ENCODE assay signal across 34 mouse cellular contexts in the genomic region with DNA sequence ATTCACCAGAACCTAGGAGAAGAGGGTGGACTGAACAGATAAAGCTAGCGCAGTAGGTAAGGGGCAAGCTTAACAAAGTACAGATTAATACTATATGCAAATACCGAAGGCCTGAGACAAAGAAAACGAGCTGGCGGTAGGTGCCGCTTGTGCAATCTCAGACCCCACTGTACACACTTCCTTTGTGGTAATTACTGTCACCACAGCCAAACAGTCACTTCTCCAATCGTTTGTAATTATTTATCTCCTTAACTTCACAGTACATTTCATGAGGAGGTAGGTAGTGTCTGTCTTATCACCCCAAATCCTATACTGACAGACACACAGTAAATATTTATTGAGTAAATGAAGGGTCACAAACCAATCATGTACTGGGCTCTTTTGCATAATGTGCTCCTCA. TPM values are rescaled to one million over a fixed set of nuclear protein-coding genes. Genes with fewer than 3 reads are reported as not detected.
DNase-seq lines count a peak whose midpoint lies in the region; ATAC-seq and TF ChIP-seq lines count a peak whose summit lies in the region.
"Had no signal": no experiment of that assay in that cellular context is flagged by ENCODE, and none has a peak within 500 bp of the region (broad histone marks: within the 10 kb centered on the region; RNA-seq: fewer than 3 reads in every experiment).

No protein-coding gene starts in this region.

- ATAC-seq in megakaryocyte, adult 5-6 weeks (ENCODE audit: poor library complexity, severe bottlenecking) = peak; percentile 92
- ATAC-seq: CD4-positive, CD25-positive, alpha-beta regulatory T cell, adult 4 months; hindbrain, embryonic 16.5 days; intestine, embryonic 15.5 days; midbrain, embryonic 16.5 days had no signal

- no peak overlapping the region for H3K27ac ChIP-seq in thymus, adult 2 months (ENCODE audit: control insufficient read depth, insufficient read depth, low read length)
- H3K27ac ChIP-seq: embryonic facial prominence, embryonic 12.5 days; gastrocnemius, adult 2 months; hindbrain, embryonic 10.5 days; intestine, embryonic 15.5 days; layer of hippocampus, adult 2 months; limb, embryonic 13.5 days; midbrain, embryonic 10.5 days; neural tube, embryonic 15.5 days had no signal

- no peak for TF ChIP-seq CTCF in thymus, adult 2 months (IDR thresholded peaks at IDR 0.05; ENCODE audit: borderline replicate concordance, control insufficient read depth, extremely low read depth, insufficient read depth, low read length, poor library complexity)

- no peaks in the 10 kb centered on the region for H3K36me3 ChIP-seq in splenic B cell, adult 2 months (ENCODE audit: control insufficient read depth, insufficient read depth, low read length, poor library complexity, severe bottlenecking)
- no peaks in the 10 kb centered on the region for H3K36me3 ChIP-seq in thymus, adult 2 months (ENCODE audit: control insufficient read depth, insufficient read depth, low read length)
- H3K36me3 ChIP-seq: embryonic facial prominence, embryonic 12.5 days; hindbrain, embryonic 10.5 days; intestine, embryonic 15.5 days; limb, embryonic 13.5 days; midbrain, embryonic 10.5 days; neural tube, embryonic 15.5 days had no signal

- H3K4me1 ChIP-seq in thymus, adult 2 months (replicated peaks; ENCODE audit: control insufficient read depth, insufficient read depth, low read length) = no peaks in the 10 kb centered on the region
- H3K4me1 ChIP-seq: embryonic facial prominence, embryonic 12.5 days; hindbrain, embryonic 10.5 days; intestine, embryonic 15.5 days; limb, embryonic 13.5 days; midbrain, embryonic 10.5 days; neural tube, embryonic 15.5 days had no signal

- no peak overlapping the region for H3K4me3 ChIP-seq in thymus, adult 2 months (ENCODE audit: control insufficient read depth, insufficient read depth, low read length)
- H3K4me3 ChIP-seq: embryonic facial prominence, embryonic 12.5 days; gastrocnemius, adult 2 months; hindbrain, embryonic 10.5 days; intestine, embryonic 15.5 days; layer of hippocampus, adult 2 months; limb, embryonic 13.5 days; midbrain, embryonic 10.5 days; neural tube, embryonic 15.5 days had no signal

- H3K27me3 ChIP-seq in splenic B cell, adult 2 months (ENCODE audit: control insufficient read depth, insufficient read depth, low read length, poor library complexity, severe bottlenecking) = no peaks in the 10 kb centered on the region
- no peaks in the 10 kb centered on the region for H3K27me3 ChIP-seq in thymus, adult 2 months (ENCODE audit: control insufficient read depth, insufficient read depth, low read length)
- H3K27me3 ChIP-seq: embryonic facial prominence, embryonic 12.5 days; intestine, embryonic 15.5 days; limb, embryonic 13.5 days; neural tube, embryonic 15.5 days had no signal

- WGBS in thymus, adult 2 months = 16% methylated on average over 6 of the region's 6 CpGs

- TF ChIP-seq POLR2A in thymus, adult 2 months (IDR thresholded peaks at IDR 0.05; ENCODE audit: control insufficient read depth, extremely low read depth, insufficient read depth, low read length, poor library complexity) = no peak

- peak; percentile 45 to 48 for DNase-seq in spleen, postnatal 36 days (ENCODE audit: low spot score in 2 of 2)
- DNase-seq in spleen, postnatal 4 days (ENCODE audit: low spot score in 2 of 2) = no peak
- peak; percentile 74 for DNase-seq in MEL-GATA-1-ER (ENCODE audit: extremely low read depth, low read depth)
- DNase-seq in splenic B cell, adult 2 months (ENCODE audit: low read depth, low spot score) = peak; percentile 60
- DNase-seq in gastrocnemius, adult 8-10 months (ENCODE audit: low spot score in 2 of 2) = no peak
- no peak for DNase-seq in thymus, adult 2 months
- no peak for DNase-seq in left cerebral cortex, adult 11 months (ENCODE audit: low spot score)
- DNase-seq: adrenal gland, postnatal 10 days; cerebellum, adult 9-10 months; gastrocnemius, adult 2 months; kidney, adult 8-10 months; kidney, postnatal 14 days; lung, postnatal 10 days; thymus, postnatal 25 days had no signal

RNA-seq across cellular contexts. Expression of gene Mier3, which starts 40.5 kb away (rescaled TPM):
- 26.3 and 28.0 TPM in 2 replicates for total RNA-seq in megakaryocyte, adult 5-6 weeks (2015)
- 39.2 and 46.1 TPM in 2 replicates for total RNA-seq in megakaryocyte, adult 5-6 weeks (2017)
- total RNA-seq in gastrocnemius, adult 8-10 months (2022) = 10 to 100 TPM in 1 of 4 experiments, 1 to 10 TPM in 3; 6.9 to 10.2 (median 9.1) TPM
- 7.3 and 7.5 TPM in 2 replicates for polyA plus RNA-seq in thymus, adult 2 months (2012; rRNA removed)

RNA-seq across cellular contexts. Expression of gene Gm10198, which starts 47.7 kb away (rescaled TPM):
- not detected in 2 replicates for total RNA-seq in megakaryocyte, adult 5-6 weeks (2015)
- total RNA-seq in megakaryocyte, adult 5-6 weeks (2017) = not detected in 2 replicates
- not detected for total RNA-seq in gastrocnemius, adult 8-10 months (2022)
- not detected in 2 replicates for polyA plus RNA-seq in thymus, adult 2 months (2012; rRNA removed)
- total RNA-seq: adrenal gland, postnatal 10 days; gastrocnemius, adult 2 months; layer of hippocampus, adult 2 months; layer of hippocampus, postnatal 25 days; left cerebral cortex, postnatal 14 days had no signal
- polyA plus RNA-seq: CD4-positive, CD25-positive, alpha-beta regulatory T cell, adult 4 months; cortical plate, adult 2 months; embryonic facial prominence, embryonic 12.5 days; forebrain, embryonic 11.5 days; gonadal fat pad, adult 2 months; heart, embryonic 11.5 days; heart, postnatal 0 days; hindbrain, embryonic 10.5 days; hindbrain, embryonic 16.5 days; intestine, embryonic 15.5 days; limb, embryonic 13.5 days; liver, embryonic 16.5 days; midbrain, embryonic 10.5 days; midbrain, embryonic 16.5 days; neural tube, embryonic 15.5 days; stomach, embryonic 14.5 days had no signal

Comparison
In these comparisons a context has a peak if more than half of its experiments do, and no peak if none do; other contexts are left out.
1. DNase-seq: peak in spleen, postnatal 36 days (2 of 2), MEL-GATA-1-ER (single experiment) and splenic B cell, adult 2 months (single experiment); none in spleen, postnatal 4 days (0 of 2), gastrocnemius, adult 8-10 months (0 of 2), thymus, adult 2 months (single experiment) and left cerebral cortex, adult 11 months (single experiment).